Mouse (Mus musculus): ENCODE measurements around the gene Fhad1. TPM values are rescaled to one million over a fixed set of nuclear protein-coding genes. Genes with fewer than 3 reads are reported as not detected.
A peak's percentile ranks its signal among the peaks of the same experiment; 100 is the strongest.

Fhad1 gene
- polyA plus RNA-seq, 1 experiment from 2014 or later: 5.4 TPM

GRCm38 (mm10) chr4:141932785-141933574, 81.9 kb downstream of the Fhad1 start:
- Histone ChIP-seq H3K4me3 (replicated peaks; ENCODE audit: low read length) (no peak overlapping the region), H3K9ac (no peak overlapping the region), H3K27ac (0 out of 2 replicates have a peak overlapping the region, but pooled peaks have one; percentile 33), H3K27me3 (ENCODE audit: control insufficient read depth, insufficient read depth, low read length) (no peaks in the 10 kb centered on the region), H3K4me2 (replicated peaks) (no peak overlapping the region; the same call in 1 of the 2 replicates), H3K4me1 (replicated peaks; ENCODE audit: control insufficient read depth, insufficient read depth, low read length) (peaks cover 18% of the 10 kb centered on the region; the same call in 1 of the 2 replicates), H3K36me3 (replicated peaks; ENCODE audit: control insufficient read depth, insufficient read depth) (no peaks in the 10 kb centered on the region), H3K9me3 (ENCODE audit: control insufficient read depth, low read length) (no peaks in the 10 kb centered on the region)
- 0 out of 2 replicates have a peak, but pooled peaks have one; percentile 69 for ATAC-seq (ENCODE audit: low FRiP score)
- no peak for DNase-seq (ENCODE audit: low spot score)
- 32% methylated on average over 14 of the region's 14 CpGs for WGBS

- no peak overlapping the region for H3K4me3 ChIP-seq (replicated peaks; ENCODE audit: low read length)
- WGBS: 78% methylated on average over 5 of the region's 5 CpGs
- no peak overlapping the region for H3K9ac ChIP-seq
- H3K27me3 ChIP-seq (ENCODE audit: control insufficient read depth, insufficient read depth, low read length): no peaks in the 10 kb centered on the region
- H3K27ac ChIP-seq: no peak overlapping the region
- peaks cover 18% of the 10 kb centered on the region; the same call in 1 of the 2 replicates for H3K4me1 ChIP-seq (replicated peaks; ENCODE audit: control insufficient read depth, insufficient read depth, low read length)
- H3K9me3 ChIP-seq (ENCODE audit: control insufficient read depth, low read length): no peaks in the 10 kb centered on the region
- ATAC-seq (ENCODE audit: low FRiP score) (no peak), DNase-seq (ENCODE audit: low spot score) (no peak)
- no peaks in the 10 kb centered on the region for H3K36me3 ChIP-seq (replicated peaks; ENCODE audit: control insufficient read depth, insufficient read depth)
- H3K4me2 ChIP-seq (replicated peaks): no peak overlapping the region
Observed at GRCm38 (mm10) chr4:141931526-141931925, 83.4 kb downstream of the Fhad1 start.

GRCm38 (mm10) chr4:141930001-141930400, 84.9 kb downstream of the Fhad1 start:
- H3K27ac ChIP-seq: no peak overlapping the region
- H3K4me3 ChIP-seq (replicated peaks; ENCODE audit: low read length): no peak overlapping the region
- peaks cover 18% of the 10 kb centered on the region; the same call in 1 of the 2 replicates for H3K4me1 ChIP-seq (replicated peaks; ENCODE audit: control insufficient read depth, insufficient read depth, low read length)
- H3K36me3 ChIP-seq (replicated peaks; ENCODE audit: control insufficient read depth, insufficient read depth): no peaks in the 10 kb centered on the region
- no peak overlapping the region for H3K9ac ChIP-seq
- ATAC-seq (ENCODE audit: low FRiP score): no peak
- H3K4me2 ChIP-seq (replicated peaks): no peak overlapping the region
- WGBS: 85% methylated on average over 11 of the region's 11 CpGs
- no peak for DNase-seq (ENCODE audit: low spot score)
- H3K9me3 ChIP-seq (ENCODE audit: control insufficient read depth, low read length): no peaks in the 10 kb centered on the region
- no peaks in the 10 kb centered on the region for H3K27me3 ChIP-seq (ENCODE audit: control insufficient read depth, insufficient read depth, low read length)

- DNase-seq (ENCODE audit: low spot score) (no peak), ATAC-seq (ENCODE audit: low FRiP score) (no peak)
- no peaks in the 10 kb centered on the region for H3K27me3 ChIP-seq (ENCODE audit: control insufficient read depth, insufficient read depth, low read length)
- peaks cover 18% of the 10 kb centered on the region; the same call in 1 of the 2 replicates for H3K4me1 ChIP-seq (replicated peaks; ENCODE audit: control insufficient read depth, insufficient read depth, low read length)
- H3K4me3 ChIP-seq (replicated peaks; ENCODE audit: low read length): no peak overlapping the region
- no peak overlapping the region for H3K9ac ChIP-seq
- H3K4me2 ChIP-seq (replicated peaks): no peak overlapping the region
- no peaks in the 10 kb centered on the region for H3K36me3 ChIP-seq (replicated peaks; ENCODE audit: control insufficient read depth, insufficient read depth)
- H3K9me3 ChIP-seq (ENCODE audit: control insufficient read depth, low read length): no peaks in the 10 kb centered on the region
- WGBS: 52% methylated on average over 7 of the region's 7 CpGs
- H3K27ac ChIP-seq: no peak overlapping the region
Observed at GRCm38 (mm10) chr4:141928881-141929281, 86.0 kb downstream of the Fhad1 start.

GRCm38 (mm10) chr4:141925781-141926345, 89.0 kb downstream of the Fhad1 start:
- H3K9me3 ChIP-seq (ENCODE audit: control insufficient read depth, low read length): no peaks in the 10 kb centered on the region
- no peak overlapping the region for H3K27ac ChIP-seq
- no peak overlapping the region for H3K9ac ChIP-seq
- no peaks in the 10 kb centered on the region for H3K36me3 ChIP-seq (replicated peaks; ENCODE audit: control insufficient read depth, insufficient read depth)
- H3K27me3 ChIP-seq (ENCODE audit: control insufficient read depth, insufficient read depth, low read length): no peaks in the 10 kb centered on the region
- WGBS: 84% methylated on average over 5 of the region's 5 CpGs
- H3K4me1 ChIP-seq (replicated peaks; ENCODE audit: control insufficient read depth, insufficient read depth, low read length): peaks cover 10% of the 10 kb centered on the region; the same call in 1 of the 2 replicates
- DNase-seq (ENCODE audit: low spot score) (no peak), ATAC-seq (ENCODE audit: low FRiP score) (no peak)
- no peak overlapping the region for H3K4me2 ChIP-seq (replicated peaks)
- H3K4me3 ChIP-seq (replicated peaks; ENCODE audit: low read length): no peak overlapping the region

- WGBS: 82% methylated on average over 11 of the region's 11 CpGs
- no peak for ATAC-seq (ENCODE audit: low FRiP score)
Observed at GRCm38 (mm10) chr4:141923961-141924360, 90.9 kb downstream of the Fhad1 start.

GRCm38 (mm10) chr4:141920391-141920790, 94.5 kb downstream of the Fhad1 start:
- Histone ChIP-seq H3K4me3 (replicated peaks; ENCODE audit: low read length) (no peak overlapping the region), H3K4me1 (replicated peaks; ENCODE audit: control insufficient read depth, insufficient read depth, low read length) (no peaks in the 10 kb centered on the region), H3K9ac (no peak overlapping the region), H3K36me3 (replicated peaks; ENCODE audit: control insufficient read depth, insufficient read depth) (no peaks in the 10 kb centered on the region), H3K27ac (no peak overlapping the region), H3K9me3 (ENCODE audit: control insufficient read depth, low read length) (no peaks in the 10 kb centered on the region), H3K27me3 (ENCODE audit: control insufficient read depth, insufficient read depth, low read length) (no peaks in the 10 kb centered on the region), H3K4me2 (replicated peaks) (no peak overlapping the region)
- DNase-seq (ENCODE audit: low spot score): no peak
- no peak for ATAC-seq (ENCODE audit: low FRiP score)
- 88% methylated on average over 10 of the region's 10 CpGs for WGBS

More at GRCm38 (mm10) chr4:141923961-141924360, 90.9 kb downstream of the Fhad1 start:
- Histone ChIP-seq H3K27ac (no peak overlapping the region), H3K4me1 (replicated peaks; ENCODE audit: control insufficient read depth, insufficient read depth, low read length) (no peaks in the 10 kb centered on the region), H3K4me3 (replicated peaks; ENCODE audit: low read length) (no peak overlapping the region), H3K9me3 (ENCODE audit: control insufficient read depth, low read length) (no peaks in the 10 kb centered on the region), H3K36me3 (replicated peaks; ENCODE audit: control insufficient read depth, insufficient read depth) (no peaks in the 10 kb centered on the region), H3K9ac (no peak overlapping the region), H3K4me2 (replicated peaks) (no peak overlapping the region), H3K27me3 (ENCODE audit: control insufficient read depth, insufficient read depth, low read length) (no peaks in the 10 kb centered on the region)
- DNase-seq (ENCODE audit: low spot score): no peak

- 74% methylated on average over 7 of the region's 7 CpGs for WGBS
- DNase-seq (ENCODE audit: low spot score): no peak
- no peaks in the 10 kb centered on the region for H3K27me3 ChIP-seq (ENCODE audit: control insufficient read depth, insufficient read depth, low read length)
- no peaks in the 10 kb centered on the region for H3K36me3 ChIP-seq (replicated peaks; ENCODE audit: control insufficient read depth, insufficient read depth)
- no peak overlapping the region for H3K4me3 ChIP-seq (replicated peaks; ENCODE audit: low read length)
- no peak overlapping the region for H3K9ac ChIP-seq
- ATAC-seq (ENCODE audit: low FRiP score): no peak
- no peak overlapping the region for H3K27ac ChIP-seq
- no peak overlapping the region for H3K4me2 ChIP-seq (replicated peaks)
- H3K9me3 ChIP-seq (ENCODE audit: control insufficient read depth, low read length): no peaks in the 10 kb centered on the region
- no peaks in the 10 kb centered on the region; the same call in 1 of the 2 replicates for H3K4me1 ChIP-seq (replicated peaks; ENCODE audit: control insufficient read depth, insufficient read depth, low read length)
Observed at GRCm38 (mm10) chr4:141917735-141918419, 97.0 kb downstream of the Fhad1 start.

GRCm38 (mm10) chr4:141914040-141914439, 100.8 kb downstream of the Fhad1 start:
- Histone ChIP-seq H3K9me3 (ENCODE audit: control insufficient read depth, low read length) (no peaks in the 10 kb centered on the region), H3K9ac (no peak overlapping the region), H3K4me2 (replicated peaks) (no peak overlapping the region), H3K27ac (no peak overlapping the region), H3K36me3 (replicated peaks; ENCODE audit: control insufficient read depth, insufficient read depth) (no peaks in the 10 kb centered on the region), H3K4me1 (replicated peaks; ENCODE audit: control insufficient read depth, insufficient read depth, low read length) (no peaks in the 10 kb centered on the region; the same call in 1 of the 2 replicates), H3K4me3 (replicated peaks; ENCODE audit: low read length) (no peak overlapping the region), H3K27me3 (ENCODE audit: control insufficient read depth, insufficient read depth, low read length) (no peaks in the 10 kb centered on the region)
- no peak for ATAC-seq (ENCODE audit: low FRiP score)
- 29% methylated on average over 7 of the region's 7 CpGs for WGBS
- DNase-seq (ENCODE audit: low spot score): peak; percentile 44
